Mouse (Mus musculus) mature B cell (primary cell): ENCODE measurements around the gene Nfatc4.

Source experiments
- in situ Hi-C: fragments of 300-500 bp; cut with MboI; formaldehyde crosslinking; loops from 2 replicates; pipeline ENCODE4 v1.14.3; 2019

Gene Nfatc4

DNA sequence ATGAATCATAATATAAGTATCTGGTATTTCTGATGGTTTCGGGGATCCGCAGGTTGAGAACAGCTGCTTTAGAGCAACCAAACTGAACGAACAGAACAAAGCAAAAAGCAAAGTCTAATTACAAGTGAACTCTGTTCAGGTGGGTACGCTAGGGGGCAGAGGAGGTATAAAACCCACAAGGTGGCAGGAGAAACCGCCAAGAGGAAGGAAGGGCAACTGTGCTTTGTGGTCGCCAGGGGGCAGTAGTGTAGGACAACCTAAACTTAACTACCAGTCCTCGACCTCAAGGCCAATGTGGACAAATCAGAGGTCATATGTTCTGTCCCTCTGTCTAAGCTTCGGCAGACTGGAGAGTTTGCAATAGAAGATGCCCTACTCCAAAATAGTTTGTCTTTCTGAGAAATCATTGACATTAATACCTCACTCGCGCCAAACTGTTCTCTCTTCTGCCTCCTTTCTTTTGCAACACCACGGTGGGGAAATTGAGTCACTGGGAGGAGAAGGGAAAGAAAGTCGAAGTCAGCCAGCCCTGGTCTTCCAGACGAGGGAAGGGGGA is 431 bp upstream of the Nfatc4 start:
- in situ Hi-C loops: no loop called here

DNA sequence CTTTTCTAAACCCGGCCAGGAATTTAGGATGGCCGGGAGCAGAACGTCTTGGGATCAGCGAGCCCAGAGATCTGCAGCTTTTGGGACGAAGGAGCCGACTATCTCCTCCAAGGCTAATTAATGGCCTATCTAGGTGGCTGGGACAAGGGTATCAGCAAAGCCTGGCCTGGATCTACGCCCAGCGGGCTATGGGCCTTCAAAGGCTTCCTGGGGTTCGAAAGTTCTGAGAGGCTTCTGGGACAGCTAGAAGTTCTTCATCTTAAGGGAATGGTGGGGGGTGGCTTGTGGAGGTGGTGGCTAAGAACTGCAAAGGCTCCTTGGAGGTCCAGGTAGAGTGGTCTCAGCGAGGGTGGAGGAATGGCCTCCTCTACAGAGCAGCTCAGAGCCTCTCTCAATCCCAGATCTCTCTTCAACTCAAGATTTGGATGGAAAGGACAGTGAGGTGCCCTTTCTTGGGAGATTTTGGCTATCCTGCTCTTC is 1.1 kb downstream of the Nfatc4 start:
- in situ Hi-C loops: no loop called here

DNA sequence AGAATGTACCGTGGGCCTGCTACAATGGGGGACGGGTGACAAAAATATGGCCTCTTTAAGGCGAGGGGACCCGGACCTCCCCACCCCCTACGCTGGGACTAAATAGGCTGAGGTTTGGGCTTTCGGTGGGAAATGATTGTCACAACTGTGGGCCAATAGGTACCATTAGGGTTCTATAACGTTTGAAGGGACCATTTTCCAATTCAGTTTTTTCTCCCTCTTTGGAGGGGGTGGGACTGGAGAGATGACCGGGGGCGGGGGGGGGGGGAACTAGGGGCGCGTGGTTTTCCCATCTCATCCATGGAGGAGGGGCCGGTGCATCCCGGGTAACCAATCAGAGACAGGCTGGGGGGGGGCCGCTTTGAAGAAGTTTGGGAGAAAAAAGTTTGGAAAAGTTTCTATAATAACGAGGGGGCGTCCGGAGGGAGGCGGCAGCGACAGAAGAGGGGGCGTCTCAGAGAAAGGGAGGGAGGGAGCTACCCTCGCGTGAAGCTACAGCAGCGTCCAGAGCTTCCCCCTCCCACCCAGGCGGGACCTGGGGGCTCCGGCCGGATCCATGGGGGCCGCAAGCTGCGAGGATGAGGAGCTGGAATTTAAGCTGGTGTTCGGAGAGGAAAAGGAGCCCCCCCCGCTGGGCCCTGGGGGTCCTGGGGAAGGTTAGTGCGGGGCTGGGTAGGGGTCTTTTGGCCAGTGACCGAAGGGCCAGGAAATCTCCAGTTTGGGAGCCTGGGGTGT is 1.7 kb downstream of the Nfatc4 start:
- in situ Hi-C loops: no loop called here

DNA sequence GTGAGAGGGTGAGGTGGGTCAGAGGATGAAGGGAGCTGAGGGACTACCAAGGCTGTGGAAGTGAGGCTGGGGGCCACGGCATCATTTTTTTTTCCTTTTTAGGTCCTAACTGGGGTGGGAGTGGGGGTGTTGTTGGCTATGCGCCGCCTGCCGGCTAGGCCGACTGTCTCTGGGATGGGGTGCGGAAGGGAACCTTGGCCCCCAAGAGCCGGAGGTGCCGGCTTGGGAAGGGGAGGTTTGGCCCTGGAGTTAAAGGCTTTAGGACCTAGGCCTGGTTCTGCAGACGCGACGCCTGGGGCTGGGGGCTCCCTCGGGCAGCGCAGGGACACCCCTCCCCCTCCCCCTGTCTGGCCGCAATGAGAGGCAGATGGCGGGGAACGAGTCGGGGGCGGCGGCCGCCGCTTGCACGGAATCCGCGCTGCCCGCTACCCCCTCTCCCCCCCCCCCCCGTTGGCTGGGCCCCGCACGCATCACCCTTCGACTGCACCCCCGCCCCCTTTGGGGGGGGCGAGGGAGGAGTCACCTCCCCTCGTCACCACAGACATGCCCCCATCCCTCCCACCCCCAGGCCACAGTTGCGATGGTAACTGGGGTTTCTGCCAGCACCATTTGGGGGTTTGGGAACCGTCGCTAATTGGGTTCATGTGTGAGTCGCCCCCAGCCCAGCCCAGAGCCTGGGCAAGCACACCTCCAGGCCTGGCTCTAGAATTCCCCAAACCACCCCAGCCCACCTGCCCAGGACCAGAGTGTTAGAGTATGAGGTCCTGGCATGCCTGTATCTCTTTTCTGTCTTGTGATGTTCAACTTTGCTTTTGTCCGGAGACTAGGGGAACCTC is 2.5 kb downstream of the Nfatc4 start:
- in situ Hi-C loops: no loop called here

DNA sequence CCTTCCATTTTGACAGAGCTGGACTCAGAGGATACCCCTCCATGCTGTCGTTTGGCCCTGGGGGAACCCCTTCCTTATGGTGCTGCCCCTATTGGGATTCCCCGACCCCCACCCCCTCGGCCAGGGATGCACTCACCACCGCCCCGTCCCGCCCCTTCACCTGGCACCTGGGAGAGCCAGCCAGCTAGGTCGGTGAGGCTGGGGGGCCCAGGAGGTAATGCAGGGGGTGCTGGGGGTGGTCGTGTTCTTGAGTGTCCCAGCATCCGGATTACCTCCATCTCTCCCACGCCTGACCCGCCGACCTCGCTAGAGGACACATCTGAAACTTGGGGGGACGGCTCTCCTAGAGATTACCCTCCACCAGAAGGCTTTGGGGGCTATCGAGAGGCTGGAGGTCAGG is 3.2 kb downstream of the Nfatc4 start:
- in situ Hi-C loops: no loop called here

DNA sequence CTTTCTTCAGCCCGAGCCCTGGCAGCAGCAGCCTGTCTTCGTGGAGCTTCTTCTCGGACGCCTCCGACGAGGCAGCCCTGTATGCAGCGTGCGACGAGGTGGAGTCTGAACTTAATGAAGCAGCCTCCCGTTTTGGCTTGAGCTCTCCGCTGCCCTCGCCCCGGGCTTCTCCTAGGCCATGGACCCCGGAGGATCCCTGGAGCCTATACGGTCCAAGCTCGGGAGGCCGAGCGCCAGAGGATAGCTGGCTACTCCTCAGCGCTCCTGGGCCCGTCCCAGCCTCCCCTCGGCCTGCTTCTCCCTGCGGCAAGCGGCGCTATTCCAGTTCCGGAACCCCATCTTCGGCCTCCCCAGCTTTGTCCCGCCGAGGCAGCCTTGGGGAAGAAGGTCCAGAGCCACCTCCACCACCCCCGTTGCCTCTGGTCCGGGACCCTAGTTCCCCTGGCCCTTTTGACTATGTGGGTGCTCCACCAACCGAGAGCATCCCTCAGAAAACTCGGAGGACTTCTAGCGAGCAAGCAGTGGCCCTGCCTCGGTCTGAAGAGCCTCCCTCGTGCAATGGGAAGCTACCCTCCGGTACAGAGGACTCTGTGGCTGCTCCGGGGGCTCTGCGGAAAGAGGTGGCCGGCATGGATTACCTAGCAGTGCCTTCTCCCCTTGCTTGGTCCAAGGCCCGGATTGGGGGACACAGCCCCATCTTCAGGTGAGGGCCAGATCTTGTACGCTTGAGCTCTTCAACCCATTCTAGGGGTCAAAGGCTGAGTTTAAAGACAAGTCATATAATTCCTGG is 3.8 kb downstream of the Nfatc4 start:
- in situ Hi-C loops: no loop called here

DNA sequence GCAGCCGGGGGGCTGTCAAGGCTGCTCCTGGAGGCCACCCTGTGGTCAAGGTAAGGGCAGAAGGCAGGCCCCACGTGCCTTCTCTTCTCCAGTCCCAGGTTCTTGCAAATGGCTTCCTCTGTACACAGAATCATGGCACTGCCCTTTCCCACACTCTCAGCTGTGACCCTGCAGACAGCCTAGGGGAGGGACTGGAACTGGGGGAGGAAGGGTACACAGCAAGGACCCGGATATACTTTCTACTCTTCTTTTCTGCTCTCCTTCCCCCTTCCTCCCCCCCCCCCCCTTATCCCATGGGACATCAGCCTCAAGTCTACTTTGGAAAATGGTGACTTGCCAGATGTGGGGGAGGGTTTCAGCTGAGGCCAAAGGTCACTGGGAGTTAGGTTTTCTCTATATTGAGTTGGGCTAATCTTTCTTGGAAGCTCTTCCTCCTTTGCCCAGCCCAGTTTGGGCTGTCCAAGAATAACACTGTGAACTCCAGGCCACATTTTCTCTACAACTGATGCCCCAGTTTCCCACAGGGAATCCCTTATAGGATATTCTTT is 5.8 kb downstream of the Nfatc4 start:
- in situ Hi-C loops: no loop called here

DNA sequence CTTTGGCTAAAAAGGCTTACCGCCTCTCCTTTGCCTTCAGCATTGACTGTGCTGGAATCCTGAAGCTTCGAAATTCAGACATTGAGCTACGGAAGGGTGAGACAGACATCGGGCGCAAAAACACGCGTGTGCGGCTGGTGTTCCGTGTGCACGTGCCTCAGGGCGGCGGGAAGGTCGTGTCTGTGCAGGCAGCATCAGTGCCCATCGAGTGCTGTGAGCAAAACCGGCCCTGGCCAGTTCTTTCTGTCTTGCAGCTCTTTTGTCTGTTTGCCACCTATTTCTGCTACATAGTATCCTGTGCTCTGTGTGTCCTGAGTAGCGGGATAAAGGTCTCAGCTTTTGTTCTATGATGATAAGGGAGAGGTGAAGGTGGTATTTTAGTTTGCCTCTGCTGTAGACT is 6.9 kb downstream of the Nfatc4 start:
- in situ Hi-C loops: no loop called here

DNA sequence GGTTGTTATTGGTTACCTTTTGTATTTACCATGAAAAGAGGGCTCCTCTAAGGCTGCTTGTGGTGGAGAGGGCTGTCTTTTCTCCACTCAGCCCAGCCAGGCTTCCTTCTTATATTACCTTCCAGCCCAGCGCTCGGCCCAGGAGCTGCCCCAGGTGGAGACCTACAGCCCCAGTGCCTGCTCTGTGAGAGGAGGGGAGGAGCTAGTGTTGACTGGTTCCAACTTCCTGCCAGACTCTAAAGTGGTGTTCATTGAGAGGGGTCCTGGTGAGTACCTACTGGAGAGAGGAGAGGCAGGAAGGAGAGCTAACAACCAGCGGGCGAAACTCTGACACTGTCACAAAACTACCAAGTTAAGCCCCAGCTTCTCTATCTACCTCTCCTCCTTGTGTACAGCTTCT is 7.4 kb downstream of the Nfatc4 start:
- in situ Hi-C loops: no loop called here

DNA sequence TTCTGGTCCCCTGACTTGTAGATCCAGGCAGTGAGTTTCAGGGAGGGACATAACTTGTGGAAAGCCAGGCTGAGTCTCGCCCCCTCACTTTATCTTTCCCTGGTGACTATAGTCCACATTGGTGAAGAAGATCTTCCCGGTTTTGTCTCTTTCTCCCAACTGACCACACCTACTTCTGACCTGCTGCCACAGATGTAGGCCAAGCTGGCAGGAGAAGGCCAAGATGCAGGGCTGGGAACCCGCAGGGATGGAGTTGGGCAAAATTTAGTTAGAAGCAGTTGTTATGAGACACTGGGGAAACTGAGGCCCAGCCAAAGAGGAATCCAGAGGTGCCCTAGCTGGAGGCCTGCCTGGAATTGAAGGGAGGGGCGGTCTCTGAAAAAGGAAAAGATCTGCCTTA is 10.2 kb downstream of the Nfatc4 start:
- in situ Hi-C loops: no loop called here

DNA sequence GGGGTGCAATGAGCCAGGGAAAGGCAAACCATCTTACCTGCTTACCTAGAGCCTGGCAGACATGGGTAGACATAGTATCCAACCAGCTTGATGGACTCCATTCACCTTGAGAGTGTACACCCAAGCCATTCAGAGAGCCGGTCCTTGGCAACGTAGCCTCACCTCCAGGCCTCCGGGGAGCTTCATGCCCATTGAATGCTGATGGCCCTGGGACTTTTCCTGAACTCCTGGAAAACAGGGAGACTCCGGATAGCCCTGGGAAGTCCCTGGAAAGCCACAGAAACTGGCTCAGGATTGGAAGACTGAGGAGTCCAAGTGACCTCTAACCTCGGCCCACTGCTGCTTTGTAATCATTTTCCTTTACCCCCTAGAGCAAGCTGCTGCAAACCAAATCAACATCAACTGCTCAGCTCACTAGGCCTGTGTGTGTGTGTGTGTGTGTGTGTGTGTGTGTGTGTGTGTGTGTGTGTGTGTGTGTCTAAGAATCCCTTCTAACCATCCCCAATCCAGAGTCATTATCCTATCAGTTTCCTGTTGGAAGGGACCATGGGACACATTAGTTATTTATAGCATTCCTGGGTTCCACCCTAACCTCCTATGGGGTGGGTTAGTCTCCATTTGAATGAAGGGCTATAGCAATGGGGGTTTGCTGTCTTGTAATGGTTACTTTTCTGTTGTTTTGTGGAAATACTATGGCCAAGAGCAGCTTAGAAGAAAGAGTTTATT is 12.0 kb downstream of the Nfatc4 start:
- in situ Hi-C loops: no loop called here

DNA sequence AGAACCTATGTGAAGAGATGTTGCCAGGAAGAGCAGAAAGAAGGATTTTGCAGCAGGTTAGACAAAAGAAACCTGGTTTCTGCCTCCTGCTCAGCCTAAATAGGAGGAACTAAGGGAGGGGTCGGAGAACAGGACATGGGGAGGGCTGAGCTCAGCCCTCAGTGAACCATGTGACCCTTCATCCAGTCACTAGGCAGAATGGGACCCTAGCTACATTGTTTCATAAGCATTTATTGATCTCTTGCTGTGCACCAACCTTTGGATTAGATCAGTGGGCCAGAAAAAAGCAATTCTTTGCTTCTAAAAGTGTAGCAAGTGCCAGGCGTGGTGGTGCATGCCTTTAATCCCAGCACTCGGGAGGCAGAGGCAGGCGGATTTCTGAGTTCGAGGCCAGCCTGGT is 15.4 kb downstream of the Nfatc4 start:
- in situ Hi-C loops: no loop called here

DNA sequence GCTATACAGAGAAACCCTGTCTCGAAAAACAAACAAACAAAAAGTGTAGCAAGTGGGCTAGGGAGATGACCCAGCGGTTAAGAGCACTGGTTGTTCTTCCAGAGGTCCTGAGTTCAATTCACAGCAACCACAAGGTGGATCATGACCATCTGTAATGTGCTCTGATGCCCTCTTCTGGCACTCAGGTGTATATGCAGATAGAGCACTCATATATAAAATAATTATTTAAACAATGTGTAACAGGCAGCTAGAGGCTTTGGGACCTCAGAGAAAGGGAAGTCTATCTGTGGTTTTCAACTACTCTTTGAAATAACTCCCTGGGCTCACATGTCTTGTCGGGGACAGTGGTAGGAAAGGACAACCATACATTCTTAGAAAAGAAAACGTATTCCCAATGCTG is 15.8 kb downstream of the Nfatc4 start:
- in situ Hi-C loops: no loop called here

DNA sequence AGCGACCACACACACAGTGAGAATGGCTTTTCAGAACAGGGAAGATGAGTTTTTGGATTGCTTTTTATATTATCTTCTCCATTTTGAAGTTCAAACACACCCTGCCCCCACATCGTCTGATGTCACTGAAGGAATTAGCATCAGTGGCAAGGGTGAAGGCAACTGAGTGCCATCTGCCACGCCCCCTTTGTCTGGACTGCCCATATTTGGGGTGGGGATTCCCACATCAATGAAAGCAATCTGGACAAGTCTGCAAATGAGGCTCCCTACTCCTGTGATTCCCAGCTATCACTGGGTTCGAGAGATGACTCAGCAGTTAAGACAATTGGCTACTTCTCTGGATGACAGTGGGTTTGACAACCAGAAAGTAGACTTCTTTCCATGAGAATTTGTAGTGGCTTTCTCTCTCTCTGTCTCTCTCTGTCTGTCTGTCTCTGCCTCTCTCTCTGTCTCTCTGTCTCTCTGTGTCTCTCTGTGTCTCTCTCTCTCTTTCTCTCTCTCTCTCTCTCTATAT is 18.0 kb downstream of the Nfatc4 start:
- in situ Hi-C loops: no loop called here

DNA sequence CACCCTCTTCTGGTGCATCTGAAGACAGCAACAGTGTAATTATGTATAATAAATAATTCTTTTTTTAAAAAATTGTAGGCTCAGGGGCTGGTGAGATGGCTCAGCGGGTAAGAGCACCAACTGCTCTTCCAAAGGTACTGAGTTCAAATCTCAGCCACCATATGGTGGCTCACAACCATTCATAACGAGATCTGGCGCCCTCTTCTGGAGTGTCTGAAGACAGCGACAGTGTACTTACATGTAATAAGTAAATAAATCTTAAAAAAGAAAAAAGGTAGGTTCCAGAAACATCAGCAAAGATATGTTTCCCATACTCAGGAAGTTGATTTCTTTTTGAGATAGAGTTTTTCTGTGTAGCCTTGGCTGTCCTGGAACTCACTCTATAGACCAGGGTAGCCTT is 19.9 kb downstream of the Nfatc4 start:
- in situ Hi-C loops: no loop called here

DNA sequence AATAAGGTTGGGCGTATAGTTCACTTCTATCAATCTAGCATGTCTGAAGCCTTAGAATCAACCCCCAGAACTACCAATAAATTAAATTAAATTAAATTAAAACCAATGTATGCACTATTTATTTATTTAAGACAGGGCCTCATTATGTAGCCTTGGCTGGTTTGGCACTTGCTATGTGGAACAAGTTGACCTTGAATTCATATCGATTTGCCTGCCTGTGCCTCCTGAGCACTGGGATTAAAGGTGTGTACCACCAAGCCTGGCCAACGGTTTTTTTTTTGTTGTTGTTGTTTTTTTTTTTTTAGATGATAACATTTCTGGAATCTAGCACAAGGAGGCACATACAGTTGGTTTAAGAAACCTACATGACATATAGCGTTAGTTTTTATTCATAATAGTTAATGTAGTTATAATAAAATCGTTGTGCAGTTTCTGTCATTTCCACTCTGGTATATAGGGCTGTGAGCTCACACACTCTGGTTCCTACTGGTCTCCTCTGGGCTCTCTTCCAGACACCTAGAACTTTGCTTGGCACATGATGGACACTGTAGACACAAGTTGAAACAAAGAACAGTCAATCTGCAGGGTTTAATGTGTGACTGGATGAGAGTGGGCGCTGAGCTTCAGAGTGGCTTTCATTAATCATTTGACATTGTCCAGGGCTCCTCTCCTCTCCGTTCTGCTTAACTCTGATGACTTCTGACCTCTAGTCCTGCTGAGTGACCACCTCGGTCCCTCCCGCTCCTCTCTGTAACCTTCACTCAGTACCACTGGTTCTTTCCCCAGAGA is 22.8 kb downstream of the Nfatc4 start:
- in situ Hi-C loops: no loop called here

DNA sequence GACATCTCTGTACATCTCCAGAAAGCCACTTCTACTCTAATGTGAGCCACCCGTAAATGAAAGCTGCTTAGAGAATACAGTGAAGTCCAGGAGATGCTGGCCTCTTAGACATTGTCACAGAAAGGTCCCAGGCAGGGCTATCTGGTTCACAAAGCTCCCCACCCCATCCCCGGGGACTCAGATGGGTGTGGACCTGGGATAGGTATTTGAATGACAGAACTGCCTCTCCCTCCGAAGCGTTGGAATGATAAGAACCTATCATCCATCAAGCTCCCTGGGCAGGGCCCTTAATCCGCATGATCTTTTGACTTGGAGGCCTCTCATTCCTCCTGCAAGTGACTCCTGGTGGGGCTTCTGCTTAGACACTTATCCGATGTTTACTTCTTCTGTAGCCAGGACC is 27.9 kb downstream of the Nfatc4 start:
- in situ Hi-C loops: no loop called here

DNA sequence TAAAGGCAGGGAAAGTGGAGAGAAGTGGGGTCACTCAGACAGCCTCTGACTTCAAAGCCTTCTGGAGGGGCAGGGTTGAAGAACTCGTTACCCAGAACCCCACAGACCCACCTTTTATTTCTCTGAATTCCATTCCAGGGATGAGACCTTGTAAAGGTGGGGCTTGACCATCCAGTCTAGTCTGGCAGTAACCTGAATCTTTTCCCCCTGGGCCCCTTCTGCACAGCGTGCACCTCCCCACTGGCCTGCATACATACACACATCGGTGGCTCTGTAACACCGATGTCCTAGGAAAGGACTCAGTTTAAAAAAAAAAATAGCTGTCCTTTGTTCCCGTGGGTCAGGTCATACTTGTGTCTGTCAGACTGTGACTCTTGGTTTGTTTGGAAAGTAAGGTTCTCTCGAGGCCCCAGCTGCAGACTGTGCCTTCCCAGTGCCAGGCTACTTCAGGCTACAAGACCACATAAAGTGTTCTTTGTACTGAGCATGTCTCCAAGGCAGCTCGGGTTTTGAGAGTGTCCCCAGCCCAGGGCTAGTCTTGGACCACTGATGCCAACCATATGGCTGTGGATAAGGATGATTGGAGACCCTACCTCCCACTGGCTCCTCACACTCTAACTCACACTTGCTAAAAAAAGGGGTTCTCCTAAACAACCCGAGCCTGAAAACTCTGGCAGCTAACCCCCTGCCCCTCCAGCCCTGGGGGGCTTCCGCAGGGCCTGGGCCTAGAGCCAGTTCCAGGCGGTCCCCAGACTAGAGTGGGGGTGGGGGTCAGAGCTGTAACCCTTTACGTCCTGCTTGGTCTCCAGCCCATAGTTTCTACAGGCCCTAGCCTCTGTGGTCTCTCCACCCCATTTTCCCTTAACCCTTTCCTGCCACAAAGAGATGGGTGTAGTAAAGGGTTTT is 30.0 kb downstream of the Nfatc4 start:
- in situ Hi-C loops: no loop called here

DNA sequence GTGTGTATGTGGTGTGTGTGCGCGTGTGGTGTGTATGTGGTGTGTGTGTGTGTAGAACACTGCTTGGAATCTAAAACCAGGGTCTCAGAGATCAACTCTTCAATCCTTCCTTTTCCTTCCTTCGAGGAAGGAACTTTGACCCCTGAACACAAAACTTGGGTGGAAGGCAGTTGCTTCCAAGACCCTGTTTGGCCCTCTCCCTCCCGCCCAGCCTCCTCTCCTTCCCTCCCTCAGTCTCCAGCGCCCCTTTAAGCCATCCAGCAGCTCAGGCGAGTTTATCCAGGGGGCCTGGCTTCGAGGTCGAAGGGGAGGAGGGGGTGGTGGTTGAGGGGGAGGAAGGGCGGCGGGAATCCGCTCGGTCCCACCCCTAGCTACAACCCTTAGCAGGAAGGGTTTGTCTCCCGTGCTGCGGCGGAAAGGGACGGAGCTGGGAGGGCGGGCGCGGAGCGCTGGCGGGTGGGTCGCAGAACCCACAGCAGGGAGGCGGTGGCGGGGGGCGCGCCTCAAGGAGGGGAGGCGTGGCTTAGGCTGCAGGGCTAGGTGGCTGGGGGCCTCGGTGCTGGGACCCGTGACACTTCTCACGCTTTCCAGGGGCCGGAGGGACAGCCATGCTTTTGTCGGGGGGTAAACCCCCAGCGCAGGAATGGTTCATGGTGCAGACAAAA is 30.8 kb downstream of the Nfatc4 start, which contains the start of gene Nynrin:
Nynrin (plus strand) TSS at position 390 of the 665 bp plus-strand sequence.
- in situ Hi-C loops: no loop called here
